Mouse (Mus musculus) olfactory bulb, adult 2 months (tissue): ENCODE measurements around the gene Cmas.

Source experiments
- CTCF ChIP-seq: fragments of 200-500 bp; IDR thresholded peaks from 2 replicates; pipeline ENCODE4 v1.5.1; 2012; ENCODE audit warnings: low read depth, mild to moderate bottlenecking, low read length, moderate library complexity; ENCODE audit not compliant: insufficient read depth
- POLR2A ChIP-seq: fragments of 200-500 bp; IDR thresholded peaks from 2 replicates; pipeline ENCODE4 v1.6.1; 2012; ENCODE audit warnings: mild to moderate bottlenecking, low read depth, low read length, moderate library complexity; ENCODE audit not compliant: insufficient read depth

GRCm38 (mm10) chr6:142715026-142715425, 41.5 kb upstream of the Cmas start:
- no peak for TF ChIP-seq POLR2A
- TF ChIP-seq CTCF, result no peak
